Mouse (Mus musculus) embryonic stem cell, embryonic (primary cell): ENCODE results near the gene Rrbp1.

Source experiments
- CTCF ChIA-PET, 4 experiments: fragments of 300-600 bp in 2 of 4; fragments of 350-600 bp in 2 of 4; sonication (Branson Sonifier 250); formaldehyde crosslinking; loops; one replicate each; lab custom pipeline; 2022; ENCODE audit warnings: inconsistent platforms in 2 of 4; lab: Charles Lee
- POLR2A ChIA-PET, 4 experiments: fragments of 300-600 bp in 2 of 4; fragments of 350-600 bp in 2 of 4; sonication (Branson Sonifier 250); formaldehyde crosslinking; loops; one replicate each; lab custom pipeline; 2022; ENCODE audit warnings: antibody characterized with exemption in 4 of 4, inconsistent platforms in 1 of 4; lab: Charles Lee

The Rrbp1 gene

GRCm38 (mm10) chr2:143924085-143924484, 87.0 kb downstream of the Rrbp1 start:
- CTCF ChIA-PET: interaction anchor here in 2 of 4 experiments (0.5 to 1.2 kb wide), 2 partner anchors 72 to 188 kb away, joined by 3 to 7 read pairs; no protein-coding TSS in a partner anchor
- POLR2A ChIA-PET: interaction anchor here (0.6 to 14.0 kb wide), 22 partner anchors 7 to 384 kb away, joined by 3 to 206 read pairs (median 4); partner anchors contain the start of genes Dstn (in 4 of the 4) and Rrbp1 (in 1 of the 4)

GRCm38 (mm10) chr2:143918831-143919502, 92.1 kb downstream of the Rrbp1 start:
- ChIA-PET POLR2A (interaction anchor here in 2 of 4 experiments (0.6 to 14.0 kb wide), 16 partner anchors 7 to 327 kb away, joined by 3 to 206 read pairs (median 4); partner anchors contain the start of gene Rrbp1 (in 2 of the 2)), CTCF (no interaction called here)

GRCm38 (mm10) chr2:143917622-143918021, 93.4 kb downstream of the Rrbp1 start:
- POLR2A ChIA-PET: interaction anchor here in 3 of 4 experiments (0.5 to 14.0 kb wide), 17 partner anchors 8 to 541 kb away, joined by 3 to 206 read pairs (median 3); partner anchors contain the start of genes Rrbp1 (in 2 of the 3) and Mgme1 (in 1 of the 3)
- CTCF ChIA-PET: interaction anchor here in 1 of 4 experiments (0.7 kb wide), 1 partner anchor 64 kb away, joined by 3 read pairs; no protein-coding TSS in a partner anchor

GRCm38 (mm10) chr2:143916229-143916628, 94.8 kb downstream of the Rrbp1 start:
- POLR2A ChIA-PET: interaction anchor here (0.8 to 14.0 kb wide), 79 partner anchors 8 to 677 kb away, joined by 3 to 206 read pairs (median 5); partner anchors contain the start of genes Rrbp1 (in 3 of the 4), Bfsp1 (in 2 of the 4), Kat14 (in 2 of the 4) and Pet117 (in 2 of the 4)
- CTCF ChIA-PET: interaction anchor here in 3 of 4 experiments (0.6 to 1.4 kb wide), 4 partner anchors 9 to 95 kb away, joined by 4 to 5 read pairs (median 4); partner anchors contain the start of gene Rrbp1 (in 1 of the 3)

GRCm38 (mm10) chr2:143915600-143916135, 95.4 kb downstream of the Rrbp1 start:
- ChIA-PET CTCF (interaction anchor here in 3 of 4 experiments (0.6 to 1.4 kb wide), 4 partner anchors 9 to 95 kb away, joined by 4 to 5 read pairs (median 4); partner anchors contain the start of gene Rrbp1 (in 1 of the 3)), POLR2A (interaction anchor here (0.5 to 14.0 kb wide), 114 partner anchors 8 to 678 kb away, joined by 3 to 206 read pairs (median 4); partner anchors contain the start of genes Bfsp1 (in 3 of the 4), Rrbp1 (in 3 of the 4), Kat14 (in 2 of the 4) and Mgme1 (in 2 of the 4))

GRCm38 (mm10) chr2:143914760-143915599, 96.1 kb downstream of the Rrbp1 start, which contains the start of gene Dstn:
Gene Dstn, plus strand, starts transcription at chr2:143915320.
- ChIA-PET CTCF (interaction anchor here in 2 of 4 experiments (1.3 to 1.4 kb wide), 3 partner anchors 11 to 96 kb away, joined by 4 to 5 read pairs (median 4); partner anchors contain the start of gene Rrbp1 (in 1 of the 2)), POLR2A (interaction anchor here (0.5 to 14.0 kb wide), 112 partner anchors 8 to 679 kb away, joined by 3 to 206 read pairs (median 4); partner anchors contain the start of genes Bfsp1 (in 3 of the 4), Rrbp1 (in 3 of the 4), Kat14 (in 2 of the 4) and Mgme1 (in 2 of the 4))

- CTCF ChIA-PET: interaction anchor here in 2 of 4 experiments (0.7 kb wide), 2 partner anchors 66 to 120 kb away, joined by 4 to 5 read pairs; no protein-coding TSS in a partner anchor
- POLR2A ChIA-PET: interaction anchor here (0.5 to 2.9 kb wide), 20 partner anchors 9 to 1942 kb away, joined by 3 to 11 read pairs (median 4); partner anchors contain the start of gene Rrbp1 (in 2 of the 4)
Observed at GRCm38 (mm10) chr2:143914221-143914620, 96.8 kb downstream of the Rrbp1 start.

GRCm38 (mm10) chr2:143912199-143912598, 98.9 kb downstream of the Rrbp1 start:
- CTCF ChIA-PET: interaction anchor here in 2 of 4 experiments (0.7 to 1.3 kb wide), 2 partner anchors 27 to 69 kb away, joined by 3 read pairs; no protein-coding TSS in a partner anchor
- POLR2A ChIA-PET: interaction anchor here in 2 of 4 experiments (0.5 to 2.9 kb wide), 10 partner anchors 11 to 176 kb away, joined by 3 to 11 read pairs (median 3); partner anchors contain the start of gene Rrbp1 (in 1 of the 2)

GRCm38 (mm10) chr2:143909230-143909629, 101.8 kb downstream of the Rrbp1 start:
- POLR2A ChIA-PET: interaction anchor here in 2 of 4 experiments (0.6 to 2.4 kb wide), 26 partner anchors 8 to 373 kb away, joined by 3 to 21 read pairs (median 3); partner anchors contain the start of gene Rrbp1 (in 1 of the 2)
- CTCF ChIA-PET: interaction anchor here in 1 of 4 experiments (0.5 to 1.0 kb wide), 2 partner anchors 16 to 508 kb away, joined by 3 read pairs; no protein-coding TSS in a partner anchor

GRCm38 (mm10) chr2:143904896-143905295, 106.2 kb downstream of the Rrbp1 start:
- ChIA-PET POLR2A (interaction anchor here in 2 of 4 experiments (0.6 to 5.5 kb wide), 6 partner anchors 9 to 22 kb away, joined by 3 to 26 read pairs (median 3); partner anchors contain the start of gene Dstn (in 2 of the 2)), CTCF (no interaction called here)

- ChIA-PET POLR2A (interaction anchor here in 2 of 4 experiments (0.7 to 5.5 kb wide), 9 partner anchors 10 to 21 kb away, joined by 3 to 26 read pairs (median 3); partner anchors contain the start of gene Dstn (in 1 of the 2)), CTCF (no interaction called here)
Observed at GRCm38 (mm10) chr2:143903376-143904045, 107.6 kb downstream of the Rrbp1 start.

- ChIA-PET POLR2A (interaction anchor here in 2 of 4 experiments (0.7 to 2.1 kb wide), 2 partner anchors 15 to 26 kb away, joined by 3 to 8 read pairs; partner anchors contain the start of gene Dstn (in 1 of the 2)), CTCF (no interaction called here)
Observed at GRCm38 (mm10) chr2:143900821-143901351, 110.2 kb downstream of the Rrbp1 start.

- CTCF ChIA-PET: interaction anchor here in 1 of 4 experiments (0.7 kb wide), 1 partner anchor 32 kb away, joined by 4 read pairs; no protein-coding TSS in a partner anchor
- POLR2A ChIA-PET: interaction anchor here in 3 of 4 experiments (0.5 to 1.0 kb wide), 4 partner anchors 10 to 47 kb away, joined by 3 to 8 read pairs (median 4); partner anchors contain the start of gene Dstn (in 1 of the 3)
Observed at GRCm38 (mm10) chr2:143899470-143900220, 111.4 kb downstream of the Rrbp1 start.
